Mouse (Mus musculus) naive thymus-derived CD4-positive, alpha-beta T cell, adult 2 months (primary cell): ENCODE measurements around the gene Agk.

Source experiments
- DNase-seq: peaks from one replicate; pipeline ENCODE4 v3.0.0-alpha.2; 2011; ENCODE audit warnings: low read depth

Agk gene

GRCm38 (mm10) chr6:40411085-40411484 is 86.1 kb downstream of the Agk start:
- no peak for DNase-seq

DNA sequence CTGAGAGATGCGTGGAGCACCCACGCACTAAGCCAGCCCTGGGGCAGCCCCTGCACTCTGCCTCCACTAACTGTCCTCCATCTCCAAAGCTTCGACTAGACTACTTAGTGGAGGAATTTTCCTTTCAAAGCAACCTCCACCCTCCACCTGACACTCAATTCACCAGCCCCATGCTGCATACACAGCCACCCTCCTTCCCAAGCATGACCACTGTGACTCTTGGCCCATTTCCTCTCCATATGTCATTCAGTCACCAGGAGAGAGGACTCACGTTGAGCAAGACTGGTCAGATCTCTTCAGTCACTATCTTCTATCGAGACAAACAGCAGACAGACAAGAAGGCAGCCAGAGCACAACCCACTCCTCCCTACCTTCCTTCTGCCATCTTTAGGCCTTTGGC is 88.1 kb downstream of the Agk start:
- no peak for DNase-seq

GRCm38 (mm10) chr6:40413565-40413964 is 88.6 kb downstream of the Agk start:
- no peak for DNase-seq

- DNase-seq, result no peak
Measured at GRCm38 (mm10) chr6:40415799-40416198, 90.8 kb downstream of the Agk start.

- no peak for DNase-seq
Measured at GRCm38 (mm10) chr6:40418386-40418785, 93.4 kb downstream of the Agk start.

DNA sequence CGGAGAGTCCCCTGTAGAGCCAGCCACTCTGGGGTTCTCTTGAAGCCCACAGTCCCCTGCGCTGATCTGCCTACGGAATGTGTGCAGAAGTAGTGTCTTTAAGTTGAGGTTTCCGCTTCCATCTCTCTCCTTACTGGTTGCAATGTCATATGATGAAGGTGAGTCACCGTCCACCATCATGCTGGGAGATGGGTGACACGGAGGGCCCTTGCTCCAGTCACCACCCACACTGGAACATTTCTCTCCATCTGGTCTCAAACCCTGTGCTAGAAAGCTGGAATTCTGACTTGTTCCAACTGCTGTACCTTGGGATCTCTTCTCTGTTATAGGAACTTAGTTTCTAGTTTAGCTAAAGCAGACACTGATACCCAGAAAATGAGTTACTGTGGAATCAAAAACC is 96.1 kb downstream of the Agk start:
- DNase-seq, result no peak

DNA sequence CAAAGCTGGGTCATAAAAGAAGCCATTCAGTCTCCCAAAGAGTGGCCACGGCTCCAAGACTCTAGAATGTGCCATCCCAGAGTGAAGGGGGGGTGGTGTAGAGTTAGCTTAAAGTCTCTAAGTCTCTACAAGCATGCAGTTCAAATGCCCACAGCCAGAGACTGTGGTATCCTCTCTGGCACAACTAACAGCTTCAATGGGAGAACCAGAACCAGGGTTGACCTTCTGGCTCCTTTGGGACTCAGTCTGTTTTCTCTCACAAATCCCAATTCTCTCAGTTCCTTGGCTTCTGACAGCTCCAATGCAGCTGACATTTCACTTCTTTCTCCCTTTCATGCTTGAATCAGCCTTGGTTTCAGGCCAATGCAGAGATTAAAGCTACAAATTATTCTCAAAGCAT is 98.0 kb downstream of the Agk start:
- DNase-seq, result no peak

GRCm38 (mm10) chr6:40423774-40424173 is 98.8 kb downstream of the Agk start:
- peak; percentile 84 for DNase-seq

- DNase-seq, result no peak
Measured at GRCm38 (mm10) chr6:40427441-40427840, 102.5 kb downstream of the Agk start.

DNA sequence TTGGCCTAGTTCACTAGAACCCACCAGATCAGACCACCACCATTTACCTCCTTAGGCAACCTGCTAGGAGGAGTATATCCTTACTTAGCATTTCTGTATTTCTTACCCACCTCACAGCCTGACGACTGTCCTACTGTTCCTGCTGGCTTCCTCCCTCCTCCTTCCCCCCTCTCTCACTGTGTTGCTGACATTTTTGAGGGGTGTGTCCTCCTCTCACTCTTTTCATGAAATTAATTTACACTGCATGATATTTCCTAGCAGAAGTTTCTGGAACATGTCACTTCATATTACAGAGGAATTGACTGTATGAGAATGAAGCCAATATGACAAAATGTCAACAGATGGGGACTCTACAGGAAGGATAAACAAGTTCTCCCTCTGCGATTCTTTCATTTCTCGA is 103.7 kb downstream of the Agk start:
- DNase-seq, result no peak

DNA sequence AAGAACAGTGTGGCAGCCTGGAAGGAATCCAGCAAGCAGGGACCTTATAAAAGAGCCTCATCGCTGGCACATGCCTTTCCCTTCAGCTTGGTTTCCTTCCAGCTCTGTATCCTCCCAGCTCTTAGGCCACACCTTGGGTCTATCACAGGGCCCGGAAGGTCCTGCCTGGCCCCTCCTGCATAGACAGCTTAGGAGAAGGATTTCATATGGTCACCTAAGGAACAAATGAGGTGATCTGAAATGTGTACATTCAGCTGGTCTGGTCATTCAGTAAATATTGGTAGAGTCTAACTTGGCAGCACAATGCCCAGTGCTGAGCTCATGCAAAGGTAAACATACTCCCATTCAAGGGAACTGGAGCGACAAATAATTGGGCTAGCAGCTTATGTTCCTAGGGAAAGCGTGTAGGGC is 104.6 kb downstream of the Agk start:
- DNase-seq, result no peak

DNA sequence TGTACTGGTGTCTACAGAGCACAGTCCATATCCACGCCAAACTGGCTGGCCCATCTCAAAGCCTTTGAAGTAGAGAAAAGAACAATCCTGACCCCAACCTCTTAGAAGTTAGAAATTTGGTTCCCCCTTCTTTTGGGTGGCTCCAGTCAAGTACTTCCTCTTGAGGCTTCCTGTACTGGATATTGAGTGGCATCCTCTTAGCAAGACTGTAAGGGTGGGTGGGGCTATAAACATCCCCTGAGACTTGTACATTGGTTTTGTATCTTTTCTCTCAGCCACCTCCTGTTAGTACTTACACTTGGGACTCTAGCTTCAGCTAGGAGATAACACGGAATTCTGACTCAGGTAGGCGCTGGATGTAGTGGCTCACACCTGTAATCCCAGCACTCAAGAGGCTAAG is 105.3 kb downstream of the Agk start:
- DNase-seq, result peak; percentile 48

GRCm38 (mm10) chr6:40430878-40431277 is 105.9 kb downstream of the Agk start:
- no peak for DNase-seq

- no peak for DNase-seq
Measured at GRCm38 (mm10) chr6:40431356-40431755, 106.4 kb downstream of the Agk start.

DNA sequence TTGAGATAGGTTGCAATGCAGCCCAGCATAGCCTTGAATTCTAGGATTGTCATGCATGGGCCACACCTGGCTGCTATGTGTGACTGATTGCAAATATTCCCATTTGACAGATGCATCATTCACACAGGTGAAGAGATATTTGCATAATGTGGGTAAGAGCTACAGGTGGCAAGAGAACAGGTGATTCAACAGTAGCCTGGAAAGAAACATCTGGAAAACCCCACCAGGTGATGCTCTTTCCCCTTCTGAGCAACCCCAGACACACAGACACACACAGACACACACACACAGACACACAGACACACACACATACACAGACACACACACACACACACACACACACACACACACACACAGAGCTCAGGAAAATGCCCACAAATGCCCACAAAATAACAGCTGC is 106.8 kb downstream of the Agk start:
- no peak for DNase-seq

DNA sequence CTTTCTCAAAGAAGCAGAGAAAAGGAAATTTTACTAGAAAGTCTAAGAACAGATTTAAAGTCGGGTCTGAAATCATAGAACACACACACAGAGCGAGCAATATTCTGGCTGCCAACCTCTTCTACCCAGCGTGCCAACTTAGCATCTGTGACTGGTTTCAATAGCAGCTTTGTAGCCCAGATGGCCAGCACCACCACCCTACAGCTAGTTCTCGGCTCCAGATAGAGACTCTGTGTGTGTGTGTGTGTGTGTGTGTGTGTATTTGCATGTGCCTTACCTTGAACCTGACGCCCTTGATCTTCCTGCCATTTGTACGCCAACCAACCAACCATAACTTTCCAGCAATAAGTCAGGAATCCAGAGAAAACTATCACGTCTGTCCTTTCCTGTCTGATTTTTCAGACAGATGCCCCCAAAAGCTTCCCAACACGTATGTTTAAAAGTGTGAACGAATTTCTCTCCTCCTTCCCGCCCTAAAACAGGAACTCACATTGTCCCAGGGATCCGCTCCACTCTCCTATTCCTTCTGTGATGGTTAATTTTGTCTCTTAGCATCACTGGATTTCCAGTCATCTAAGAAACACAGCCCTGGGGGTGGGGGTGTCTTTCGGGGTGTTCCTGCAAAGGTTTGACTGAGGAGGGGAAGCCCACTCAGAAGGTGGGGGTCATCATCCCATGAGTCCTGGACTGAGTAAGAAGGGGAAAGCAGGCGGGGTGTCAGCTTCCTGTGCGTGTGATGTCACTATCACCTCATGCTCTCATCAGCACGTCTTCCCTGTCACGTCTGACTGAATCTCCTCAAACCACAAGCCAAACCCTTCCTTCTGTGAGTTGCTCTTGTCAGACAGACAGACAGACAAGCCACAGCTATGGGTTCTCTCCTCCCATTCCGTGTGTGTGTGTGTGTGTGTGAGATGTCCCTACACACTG is 107.6 kb downstream of the Agk start:
- peak; percentile 46 for DNase-seq

DNA sequence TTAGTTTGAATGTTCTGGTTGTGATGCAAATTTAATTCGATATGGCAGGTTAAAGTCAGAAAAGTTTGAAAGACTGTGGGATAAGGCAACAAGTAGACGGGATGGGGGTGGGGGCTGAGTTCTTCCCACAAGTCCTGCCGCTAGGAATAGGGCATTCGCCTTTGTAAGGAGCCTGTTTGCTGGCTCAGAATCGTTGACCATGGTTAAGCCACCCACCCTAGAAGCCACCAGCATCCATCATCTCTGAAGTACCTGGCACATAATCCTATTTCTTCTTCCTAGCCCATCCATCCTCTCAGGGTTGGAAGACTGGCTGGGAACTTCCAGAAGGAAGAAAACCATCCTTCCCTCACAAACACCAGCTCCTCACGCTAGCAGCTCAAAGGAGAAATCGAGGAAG is 109.7 kb downstream of the Agk start:
- DNase-seq, result no peak

DNA sequence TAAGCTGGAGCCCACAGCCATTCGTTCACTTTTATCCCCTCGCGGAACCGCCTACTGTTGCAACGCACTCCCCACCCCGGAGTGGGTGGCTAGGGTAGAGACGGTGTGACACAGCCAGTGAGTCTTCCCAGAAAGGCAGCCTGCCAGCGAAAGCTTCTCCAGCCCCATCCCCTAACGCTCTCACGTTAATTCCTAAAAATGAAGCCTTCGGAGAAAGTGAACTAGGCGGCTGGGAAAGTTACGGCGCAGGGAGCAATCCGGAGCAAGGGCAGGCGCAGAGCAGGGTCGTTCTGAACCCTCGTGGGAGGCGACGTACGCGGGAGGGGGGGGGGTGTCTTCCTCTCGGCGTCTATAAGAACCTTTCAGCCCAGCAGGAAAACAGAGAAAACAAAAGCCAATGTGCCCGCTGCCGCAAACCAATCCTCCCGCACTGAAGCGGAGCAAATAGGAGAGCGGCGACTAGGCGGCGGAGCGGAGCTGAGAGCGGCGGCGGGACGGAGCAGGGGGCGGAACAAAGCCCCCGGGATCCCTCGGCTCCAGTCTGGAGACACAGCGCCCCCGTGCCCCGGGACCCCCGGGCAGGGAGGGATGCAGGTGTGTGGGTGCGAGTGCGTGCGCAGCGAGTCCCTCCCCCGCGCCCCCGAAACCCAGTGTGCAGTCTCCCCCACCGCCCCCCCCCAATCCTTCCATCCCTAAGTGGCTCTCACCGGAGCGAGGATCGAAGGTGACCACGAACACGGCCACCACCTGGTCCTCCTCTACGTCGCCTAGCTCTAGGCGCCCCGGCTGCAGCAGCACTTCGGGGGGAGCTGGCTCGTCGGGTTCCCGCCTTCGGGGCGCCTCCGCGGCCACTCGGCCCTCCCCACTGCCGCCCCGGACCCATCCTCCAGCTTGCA is 110.4 kb downstream of the Agk start:
- peak; percentile 67 for DNase-seq

DNA sequence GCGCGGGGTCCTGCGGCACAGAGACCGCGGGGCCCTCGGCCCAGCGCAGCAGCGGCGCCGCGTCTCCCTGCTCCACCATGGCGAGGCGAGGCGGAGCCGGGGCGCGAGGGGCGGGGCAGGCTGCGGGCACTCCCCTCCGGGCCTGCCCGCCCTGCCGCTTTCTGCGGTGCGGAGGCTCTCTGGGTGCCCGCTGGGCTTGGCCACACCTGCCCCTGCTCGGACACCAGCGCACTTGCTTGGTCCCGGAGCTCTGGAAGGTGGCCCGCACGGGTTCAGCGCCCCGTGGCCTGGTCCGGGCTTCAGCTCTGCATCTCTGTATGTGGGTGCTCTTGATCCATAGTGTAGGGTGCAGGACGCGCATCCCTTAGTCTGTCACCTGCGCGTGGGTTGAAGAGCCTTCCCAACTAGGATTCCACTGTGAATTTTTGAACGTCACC is 111.1 kb downstream of the Agk start, which contains the start of gene E330009J07Rik:
TSS of gene E330009J07Rik (minus strand) at position 89 of the 437 bp plus-strand sequence.
- peak; percentile 80 for DNase-seq

GRCm38 (mm10) chr6:40438936-40439335 is 114.0 kb downstream of the Agk start, which contains the start of gene Wee2:
Gene Wee2, plus strand, starts transcription at chr6:40439088.
- DNase-seq, result no peak

- peak; percentile 82 for DNase-seq
Measured at GRCm38 (mm10) chr6:40439731-40440130, 114.8 kb downstream of the Agk start.

- no peak for DNase-seq
Measured at GRCm38 (mm10) chr6:40441276-40441675, 116.3 kb downstream of the Agk start.

GRCm38 (mm10) chr6:40441755-40442154 is 116.8 kb downstream of the Agk start:
- peak; percentile 48 for DNase-seq
